Mouse (Mus musculus) kidney, postnatal 4 days (tissue): Measurements from ENCODE around the gene Ap1b1.
A peak's percentile ranks its signal among the peaks of the same experiment; 100 is the strongest.

Source experiments
- DNase-seq, 2 experiments: peaks; one replicate each; pipeline ENCODE4 v3.0.0; 2021; ENCODE audit warnings: mixed read lengths in 2 of 2

Ap1b1 gene

GRCm38 (mm10) chr11:4986695-4987486 lies at the start of gene Ap1b1:
Ap1b1 (plus strand) TSS chr11:4986824.
- peak; percentile 96 to 97 for DNase-seq

- no peak for DNase-seq
Observed at GRCm38 (mm10) chr11:4946530-4946929, 40.1 kb upstream of the Ap1b1 start.

- peak; percentile 55 to 72 for DNase-seq
Observed at GRCm38 (mm10) chr11:4946947-4947812, 39.4 kb upstream of the Ap1b1 start.

- DNase-seq = peak in 1 of 2 experiments; percentile 19
Observed at GRCm38 (mm10) chr11:4947813-4948174, 38.8 kb upstream of the Ap1b1 start, which contains the start of gene Nefh. Nefh (minus strand) TSS chr11:4948064.

GRCm38 (mm10) chr11:4948792-4949191 lies 37.8 kb upstream of the Ap1b1 start:
- DNase-seq = no peak

GRCm38 (mm10) chr11:4949256-4950044 lies 37.2 kb upstream of the Ap1b1 start:
- DNase-seq = peak; percentile 91 to 92

GRCm38 (mm10) chr11:4953401-4953800 lies 33.2 kb upstream of the Ap1b1 start:
- peak; percentile 46 to 50 for DNase-seq

GRCm38 (mm10) chr11:4953918-4954317 lies 32.7 kb upstream of the Ap1b1 start:
- DNase-seq = peak; percentile 20 to 35

- DNase-seq = no peak
Observed at GRCm38 (mm10) chr11:4963099-4963808, 23.4 kb upstream of the Ap1b1 start.

- no peak for DNase-seq
Observed at GRCm38 (mm10) chr11:4966325-4966724, 20.3 kb upstream of the Ap1b1 start.

- peak in 1 of 2 experiments; percentile 26 for DNase-seq
Observed at GRCm38 (mm10) chr11:4966888-4967287, 19.7 kb upstream of the Ap1b1 start.

GRCm38 (mm10) chr11:4967549-4967948 lies 19.1 kb upstream of the Ap1b1 start:
- DNase-seq = no peak

GRCm38 (mm10) chr11:4968376-4968775 lies 18.2 kb upstream of the Ap1b1 start:
- DNase-seq = peak in 1 of 2 experiments; percentile 49

GRCm38 (mm10) chr11:4972967-4973870 lies 13.4 kb upstream of the Ap1b1 start:
- DNase-seq = peak; percentile 63 to 72

- DNase-seq = no peak
Observed at GRCm38 (mm10) chr11:4973871-4974256, 12.8 kb upstream of the Ap1b1 start.

- peak; percentile 6 to 38 for DNase-seq
Observed at GRCm38 (mm10) chr11:4974376-4975122, 12.1 kb upstream of the Ap1b1 start.

GRCm38 (mm10) chr11:4975623-4976022 lies 11.0 kb upstream of the Ap1b1 start:
- peak; percentile 85 to 86 for DNase-seq

- DNase-seq = no peak
Observed at GRCm38 (mm10) chr11:4983010-4983409, 3.6 kb upstream of the Ap1b1 start.

- no peak for DNase-seq
Observed at GRCm38 (mm10) chr11:4983538-4983937, 3.1 kb upstream of the Ap1b1 start.

GRCm38 (mm10) chr11:4984249-4984648 lies 2.4 kb upstream of the Ap1b1 start:
- no peak for DNase-seq
